In the genomic region with DNA sequence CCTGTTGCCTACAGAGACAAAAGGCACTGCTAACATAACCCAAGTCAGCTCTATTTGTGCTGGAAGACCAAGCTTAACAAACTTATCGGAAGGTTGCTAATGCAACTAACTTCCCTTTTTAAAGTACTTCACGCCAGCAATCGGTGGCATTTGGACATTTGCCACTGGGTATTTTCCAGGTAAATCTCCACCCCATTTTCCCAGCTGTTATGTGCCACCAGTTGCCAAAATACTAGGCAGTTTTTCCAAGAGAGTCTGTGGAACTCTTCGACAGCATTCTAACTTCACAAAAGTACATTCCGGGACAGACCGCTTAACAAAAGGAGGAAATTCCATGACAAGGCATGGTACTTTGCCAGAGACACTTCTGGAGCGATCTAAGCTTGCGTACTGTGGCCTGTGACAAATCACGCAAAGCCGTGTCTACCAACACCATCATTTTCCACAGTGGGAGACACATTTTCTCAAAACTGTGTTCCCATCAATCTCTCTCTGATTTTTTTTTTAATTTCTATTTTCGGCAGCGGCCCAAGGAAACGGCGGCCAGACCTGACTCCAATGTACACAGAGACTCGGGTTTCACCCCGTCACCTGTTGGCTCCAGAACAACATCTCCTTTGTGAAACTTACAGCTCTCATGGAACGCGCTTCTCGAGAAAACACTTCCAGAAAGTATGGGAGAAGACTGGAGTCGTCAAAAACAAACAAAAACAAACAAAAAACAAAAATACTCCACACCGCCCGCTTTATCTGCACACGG, we compare ENCODE assay signal across 8 mouse cellular contexts.
A peak's percentile ranks its signal among the peaks of the same experiment; 100 is the strongest.
DNase-seq lines count a peak whose midpoint lies in the region; ATAC-seq lines count a peak whose summit lies in the region.

No protein-coding gene starts in this region.

- no peak for ATAC-seq in megakaryocyte-erythroid progenitor cell, adult 5-6 weeks (replicated peaks; ENCODE audit: low FRiP score, low TSS enrichment, poor library complexity, severe bottlenecking)

- DNase-seq in adrenal gland, adult 2 months, result peak; percentile 51
- DNase-seq in adrenal gland, postnatal 25 days, result no peak
- peak; percentile 47 for DNase-seq in embryo, embryonic 9.5 days (ENCODE audit: extremely low spot score)
- peak; percentile 72 to 74 for DNase-seq in heart, postnatal 10 days
- peak; percentile 56 to 73 for DNase-seq in kidney, postnatal 36 days
- DNase-seq in mesoderm, embryonic 11.5 days (ENCODE audit: low read depth, low spot score), result peak; percentile 45
- DNase-seq in MN1 (ENCODE audit: low spot score), result no peak

- intact Hi-C loops in heart, postnatal 10 days (cut with DNase I), result loop anchor here (5.0 kb wide), 2 partner anchors 246 to 694 kb away; no protein-coding TSS in a partner anchor

Comparison
In these comparisons a context has a peak if more than half of its experiments do, and no peak if none do; other contexts are left out.
1. DNase-seq: peak in adrenal gland, adult 2 months (single experiment), embryo, embryonic 9.5 days (single experiment), heart, postnatal 10 days (2 of 2), kidney, postnatal 36 days (2 of 2) and mesoderm, embryonic 11.5 days (single experiment); none in adrenal gland, postnatal 25 days (single experiment) and MN1 (single experiment).